Mouse (Mus musculus) layer of hippocampus, adult 9-10 months (tissue): ENCODE measurements around the gene Pomp.

ENCODE experiments used
- DNase-seq: peaks from one replicate; pipeline ENCODE4 v3.0.0; 2022; ENCODE audit warnings: low spot score

The Pomp gene

DNA sequence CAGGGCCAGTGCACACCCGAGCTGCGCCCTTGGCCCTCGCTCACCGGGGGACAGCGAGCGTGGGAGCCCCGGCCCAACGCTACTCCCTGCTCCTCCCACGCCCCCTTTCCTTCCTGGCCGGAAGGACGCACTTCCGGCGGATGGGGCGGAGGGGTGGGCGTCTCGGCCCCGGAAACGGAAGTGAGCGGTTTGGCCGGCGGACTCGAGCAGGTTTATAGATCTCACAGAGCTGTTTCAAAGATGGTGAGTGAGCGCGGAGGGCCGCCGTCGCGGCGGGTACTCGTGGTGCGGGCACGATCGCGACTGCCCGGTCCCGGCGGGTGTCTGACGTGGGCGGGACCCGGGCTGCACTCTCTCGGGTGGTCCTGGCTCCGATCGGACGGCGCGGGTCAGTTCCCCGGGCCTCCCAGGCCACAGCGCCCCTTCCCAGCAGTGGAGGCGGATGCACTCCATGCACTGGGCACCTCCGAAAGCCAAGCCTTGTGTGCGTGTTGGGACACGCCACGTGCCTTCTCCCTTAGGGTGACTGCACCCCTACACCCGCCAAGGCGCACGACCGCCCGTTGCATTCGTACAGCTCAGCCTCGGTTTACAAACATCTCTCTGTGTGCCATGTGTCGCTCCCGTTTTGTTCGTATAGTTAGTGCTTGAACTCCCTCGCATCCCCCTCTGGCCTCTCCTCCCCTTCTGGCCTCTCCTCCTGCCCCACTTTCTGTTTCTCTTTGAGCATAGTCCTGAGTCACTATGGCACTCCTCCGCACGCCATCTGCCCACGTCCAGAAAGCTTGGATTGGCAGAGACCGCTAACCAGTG lies at the start of gene Pomp:
Gene Pomp (plus strand): TSS at position 13 of the 813 bp plus-strand sequence.
- peak; percentile 65 for DNase-seq

DNA sequence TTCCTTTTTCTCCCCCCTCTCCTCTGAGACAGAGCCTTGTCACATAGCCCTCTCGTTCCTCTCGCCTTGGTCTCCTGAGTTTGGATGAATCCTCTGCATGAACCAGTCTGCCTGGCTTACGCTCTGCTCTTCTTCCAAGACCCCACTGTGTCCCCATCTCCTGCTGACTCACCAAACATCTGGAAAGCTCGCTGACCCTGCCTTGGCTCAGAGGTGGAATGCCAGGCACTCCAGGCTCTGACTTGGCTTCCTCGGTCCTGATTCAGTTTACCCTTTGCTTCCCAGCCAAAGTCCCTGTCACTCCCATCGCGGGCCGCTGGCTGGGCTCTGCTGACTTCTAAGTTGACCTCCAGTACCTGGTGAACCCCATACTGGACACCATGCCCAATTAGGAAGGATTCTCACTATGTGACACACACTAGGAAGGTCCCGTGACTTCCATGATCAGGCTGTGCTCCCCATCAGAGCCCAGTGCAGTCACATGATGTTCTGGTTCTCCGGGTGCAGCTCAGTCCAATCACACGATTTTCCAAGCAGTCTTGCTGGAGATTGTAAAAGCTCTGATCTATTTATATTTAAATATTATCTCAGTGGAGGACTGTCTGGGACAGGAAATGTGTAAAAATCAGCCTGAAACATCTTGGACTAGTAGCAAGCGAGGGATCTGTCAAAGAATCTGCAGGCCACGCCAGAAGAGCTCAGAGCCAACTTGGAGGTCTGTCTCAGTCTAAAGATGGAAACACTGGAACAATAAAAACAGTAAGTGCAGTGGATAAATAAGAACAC lies 47.8 kb upstream of the Pomp start:
- DNase-seq = no peak

DNA sequence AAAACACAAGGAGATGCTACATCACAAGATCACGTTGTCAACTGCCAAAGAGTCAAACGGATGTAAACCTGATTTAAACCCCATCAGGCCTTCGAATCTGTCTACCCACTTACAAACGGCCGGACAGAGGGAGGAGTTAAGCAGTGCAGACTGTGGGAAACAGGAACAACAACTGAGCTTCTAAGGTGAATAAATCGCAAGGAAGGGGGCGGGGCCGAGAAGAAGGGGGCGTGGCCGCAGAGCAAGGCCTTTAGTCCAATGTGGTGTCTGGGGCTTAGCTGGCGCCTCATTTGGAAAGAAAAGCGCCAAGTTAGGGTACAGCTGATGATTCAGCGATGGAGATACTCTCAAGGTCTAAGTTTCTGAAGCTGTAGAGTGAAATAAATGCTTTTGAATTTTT lies 45.3 kb upstream of the Pomp start:
- DNase-seq = no peak

DNA sequence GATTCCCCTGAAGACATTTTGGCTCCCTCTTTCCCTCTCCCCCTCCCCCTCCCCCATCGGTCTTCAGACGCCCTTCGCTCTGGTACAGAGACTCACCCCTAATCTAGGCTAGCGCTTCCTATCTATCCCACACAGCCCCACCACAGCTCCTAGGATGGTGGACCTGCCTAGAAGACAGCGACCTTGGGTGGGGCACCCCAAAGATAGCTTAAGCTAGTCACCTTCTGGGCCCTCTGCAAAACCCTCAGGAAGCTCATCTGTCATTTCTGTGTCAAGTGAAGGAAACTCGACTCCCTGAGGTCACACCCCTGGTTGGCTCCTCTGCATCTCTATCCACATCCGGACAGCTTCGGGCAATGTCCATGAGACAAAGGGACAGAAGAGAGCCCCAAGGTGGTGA lies 44.7 kb upstream of the Pomp start:
- DNase-seq = no peak

DNA sequence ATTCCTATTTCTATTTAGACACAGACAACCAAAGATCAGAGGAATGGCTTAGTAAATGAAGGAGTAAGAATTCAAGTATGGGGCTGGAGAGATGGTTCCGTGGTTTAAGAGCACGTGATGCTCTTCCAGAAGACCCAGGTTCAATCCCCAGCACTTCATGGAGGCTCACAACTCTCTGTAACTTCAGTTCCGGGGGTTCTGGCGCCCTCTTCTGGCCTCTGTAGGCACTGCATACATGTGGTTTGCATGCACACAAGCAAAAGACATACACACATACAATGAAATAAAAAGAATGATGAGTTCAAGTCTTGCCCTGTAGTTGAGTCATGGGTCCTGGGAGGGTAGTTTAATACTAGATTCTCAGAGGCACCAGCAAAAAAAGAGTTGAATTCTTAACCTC lies 43.8 kb upstream of the Pomp start:
- no peak for DNase-seq

DNA sequence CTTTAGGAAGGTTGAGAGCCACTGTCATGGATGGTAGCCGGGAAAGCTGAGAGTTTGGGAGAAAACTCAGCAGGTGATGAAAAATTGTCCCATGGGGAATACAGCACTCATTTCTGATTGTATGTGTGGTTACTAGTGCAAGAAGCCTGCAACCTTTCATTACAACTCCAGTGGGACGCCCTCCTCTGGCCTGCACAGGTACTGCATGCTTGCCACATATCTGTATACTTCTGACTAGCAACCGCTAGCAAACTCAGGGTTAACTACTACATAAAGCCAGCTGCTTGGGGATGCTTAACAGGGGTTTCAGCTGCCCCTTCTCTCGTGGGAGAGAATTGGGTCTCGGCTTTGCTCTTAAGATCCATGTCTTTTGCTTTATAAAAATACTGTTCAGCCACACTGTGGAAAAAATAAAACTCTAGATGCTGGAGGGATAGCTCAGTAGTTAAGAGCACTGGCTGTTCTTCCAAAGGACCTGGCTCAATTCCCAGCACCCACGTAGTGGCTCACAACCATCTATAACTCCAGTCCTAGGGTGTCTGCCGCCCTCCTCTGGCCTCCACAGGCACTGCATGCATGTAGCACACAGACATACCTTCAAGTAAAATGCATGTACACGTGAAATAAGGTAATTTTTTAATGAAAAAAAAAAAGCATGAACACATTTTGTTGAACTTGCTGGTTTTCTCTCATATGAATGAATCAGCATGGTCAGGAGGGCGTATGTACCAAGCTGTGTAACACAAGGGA lies 42.3 kb upstream of the Pomp start:
- DNase-seq = no peak

DNA sequence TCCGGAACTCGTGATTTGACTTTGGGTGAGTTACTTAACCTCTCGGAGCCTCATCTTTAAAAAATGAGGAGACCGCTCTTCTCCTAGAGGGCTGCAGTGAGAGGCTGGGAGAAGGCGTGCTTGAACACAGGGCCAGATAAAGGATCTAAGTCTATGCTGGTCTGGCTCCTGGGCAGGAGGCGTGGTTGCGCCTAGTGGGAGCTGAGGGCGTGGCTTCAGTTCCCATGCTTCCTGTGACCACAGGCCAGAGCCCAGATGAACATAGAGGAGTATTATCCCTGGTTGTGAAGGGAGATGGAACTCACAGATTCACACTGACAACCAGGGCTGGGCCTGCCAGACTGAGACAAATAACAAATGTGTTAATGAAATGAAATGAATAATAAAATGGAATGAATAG lies 41.4 kb upstream of the Pomp start:
- no peak for DNase-seq

DNA sequence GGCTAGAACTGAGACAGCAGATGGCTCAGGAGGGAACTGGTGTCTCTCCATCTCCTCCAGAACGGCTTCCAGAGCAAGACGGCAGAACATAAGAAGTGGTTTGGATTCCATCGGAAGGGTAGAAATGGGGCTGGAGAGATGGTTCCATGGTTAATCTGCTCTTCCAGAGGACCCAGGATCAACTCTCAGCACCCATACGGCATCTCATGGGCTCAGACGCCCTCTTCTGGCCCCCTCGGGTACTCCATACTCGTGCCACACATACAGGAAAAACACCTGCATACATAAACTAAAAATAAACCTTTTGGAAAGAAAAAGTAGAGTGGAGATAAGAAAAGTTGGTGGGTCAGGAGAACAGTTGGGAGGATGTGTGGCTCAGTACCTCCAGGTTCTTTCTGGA lies 40.4 kb upstream of the Pomp start:
- DNase-seq = no peak

DNA sequence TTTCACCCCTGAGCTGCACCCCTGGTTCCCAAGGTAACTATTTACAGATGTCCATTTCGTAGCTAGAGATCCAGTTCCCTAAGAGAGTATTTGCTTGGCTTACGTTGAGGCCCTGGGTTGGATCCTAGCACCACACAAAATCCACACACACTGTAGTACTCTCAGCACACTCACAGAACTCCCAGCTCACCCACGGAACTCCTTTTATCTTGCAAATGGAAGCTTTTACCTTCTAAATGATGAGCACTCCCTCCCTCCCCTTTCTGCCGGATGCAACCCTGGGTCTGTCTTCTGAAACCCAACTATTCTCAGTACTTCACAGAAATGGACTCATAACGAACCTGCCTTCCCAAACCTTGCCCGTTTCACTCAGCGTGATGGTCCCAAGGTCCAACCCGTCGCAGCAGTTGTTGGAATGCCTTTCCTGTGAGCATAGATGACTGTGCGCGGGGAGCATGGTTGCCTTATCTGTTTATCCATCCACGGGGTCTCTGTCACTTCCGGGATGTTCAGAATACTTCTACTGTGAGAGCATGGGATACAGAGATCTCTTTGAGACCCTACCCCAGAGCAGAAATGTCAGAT lies 36.1 kb upstream of the Pomp start:
- DNase-seq = no peak

DNA sequence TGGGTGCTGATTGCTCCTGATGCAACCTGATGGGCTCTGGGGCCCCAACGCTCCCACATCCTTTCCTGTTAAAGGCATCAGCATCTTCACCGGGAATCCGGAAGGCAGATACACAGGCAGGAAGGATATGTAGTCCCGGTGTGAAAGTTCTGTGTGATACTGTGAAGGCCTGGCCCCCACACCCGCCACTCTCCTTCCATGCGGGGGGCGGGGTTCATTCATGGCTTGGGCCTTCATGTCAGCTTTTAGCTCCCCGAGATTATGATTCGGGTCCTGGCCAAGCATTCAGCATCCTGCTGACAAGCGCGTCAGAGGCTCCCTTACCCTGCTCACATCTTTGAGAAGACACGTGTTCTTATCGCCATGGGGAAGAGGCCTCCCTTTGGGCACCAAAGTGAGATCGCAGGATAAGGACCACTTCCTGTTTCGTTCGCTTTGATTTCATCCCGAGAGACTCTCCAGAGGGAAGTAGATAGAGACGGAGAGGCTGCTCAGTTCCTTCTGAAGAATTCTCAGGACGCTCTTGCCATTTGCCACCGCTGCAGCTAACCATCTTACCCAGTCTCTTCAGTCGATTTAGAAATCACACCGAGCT lies 34.8 kb upstream of the Pomp start:
- no peak for DNase-seq

DNA sequence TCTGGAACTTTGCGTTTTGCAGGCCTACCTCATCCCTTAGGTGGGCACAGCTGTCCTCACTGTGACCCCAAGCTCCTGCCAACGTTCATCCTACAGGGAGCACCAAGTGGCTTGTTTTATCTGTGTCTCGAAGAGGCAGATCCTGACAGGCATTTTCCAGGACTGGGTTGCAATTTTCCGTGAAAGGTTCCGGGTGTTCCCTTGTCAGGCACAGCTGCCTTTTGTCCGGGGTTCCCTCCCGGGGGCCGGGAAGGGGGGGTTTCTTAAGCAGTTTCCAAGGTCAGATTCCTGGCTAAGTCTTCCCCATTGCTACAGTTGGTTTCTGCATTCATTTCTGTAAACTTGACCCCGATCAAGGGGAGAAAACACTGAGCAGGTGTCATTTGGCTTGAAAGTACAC lies 34.2 kb upstream of the Pomp start:
- DNase-seq = no peak

DNA sequence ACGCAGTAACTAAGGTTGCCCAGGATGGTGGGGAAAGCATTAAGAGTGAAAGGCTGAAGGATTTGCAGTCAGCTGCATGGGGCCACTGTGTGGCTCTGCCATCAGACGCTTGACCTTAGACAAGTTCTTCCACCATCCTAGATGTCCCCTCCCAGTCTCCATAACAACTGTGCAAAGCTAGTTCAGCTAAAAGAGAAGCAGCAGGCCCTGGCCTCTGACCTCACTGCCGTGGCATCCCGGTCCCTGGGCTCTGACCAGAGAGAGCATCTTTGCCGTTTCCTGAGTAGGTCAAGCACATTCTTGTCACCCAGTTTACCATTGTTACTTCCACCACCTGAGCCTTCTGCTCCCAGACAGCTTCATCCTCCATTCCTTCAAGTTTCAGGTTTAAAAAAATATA lies 33.7 kb upstream of the Pomp start:
- DNase-seq = no peak

DNA sequence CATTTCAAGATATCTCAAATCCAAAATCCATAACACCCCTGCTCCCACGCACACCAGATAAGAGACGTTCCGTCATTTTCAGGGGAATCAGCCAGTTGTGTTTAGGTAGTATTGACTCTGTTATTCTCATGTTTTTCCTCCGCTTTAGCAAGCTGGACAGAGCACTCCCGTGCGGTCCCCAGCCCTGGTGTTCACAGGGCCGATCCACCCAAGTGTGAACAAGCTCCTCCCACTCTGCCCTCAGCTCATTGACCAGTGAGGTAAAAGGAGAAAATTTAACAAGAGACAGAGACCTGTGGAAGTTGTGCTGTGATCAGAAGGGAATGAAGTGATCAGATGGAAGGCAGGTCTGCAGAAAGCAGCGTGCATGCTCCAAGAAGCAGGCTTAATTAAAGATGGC lies 31.4 kb upstream of the Pomp start:
- DNase-seq = no peak

DNA sequence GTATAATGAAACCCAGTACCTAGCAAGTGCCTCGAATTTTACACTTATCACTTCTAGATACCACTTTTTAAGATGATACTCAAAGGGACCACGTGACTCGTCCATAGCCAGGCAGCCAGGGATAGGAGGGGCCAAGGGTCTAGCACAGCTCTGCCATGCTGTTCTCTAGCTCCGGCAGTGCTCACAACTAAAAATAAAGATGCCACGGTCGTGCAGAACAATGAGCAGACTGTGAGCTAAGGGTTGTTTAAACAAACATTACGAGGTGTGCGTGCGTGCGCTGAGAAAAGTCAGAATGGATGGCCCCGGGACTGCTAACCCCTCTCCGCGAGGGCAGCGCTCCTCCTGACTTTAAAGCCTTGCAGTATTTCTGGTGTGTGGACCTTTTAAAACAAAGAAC lies 27.4 kb upstream of the Pomp start:
- no peak for DNase-seq

DNA sequence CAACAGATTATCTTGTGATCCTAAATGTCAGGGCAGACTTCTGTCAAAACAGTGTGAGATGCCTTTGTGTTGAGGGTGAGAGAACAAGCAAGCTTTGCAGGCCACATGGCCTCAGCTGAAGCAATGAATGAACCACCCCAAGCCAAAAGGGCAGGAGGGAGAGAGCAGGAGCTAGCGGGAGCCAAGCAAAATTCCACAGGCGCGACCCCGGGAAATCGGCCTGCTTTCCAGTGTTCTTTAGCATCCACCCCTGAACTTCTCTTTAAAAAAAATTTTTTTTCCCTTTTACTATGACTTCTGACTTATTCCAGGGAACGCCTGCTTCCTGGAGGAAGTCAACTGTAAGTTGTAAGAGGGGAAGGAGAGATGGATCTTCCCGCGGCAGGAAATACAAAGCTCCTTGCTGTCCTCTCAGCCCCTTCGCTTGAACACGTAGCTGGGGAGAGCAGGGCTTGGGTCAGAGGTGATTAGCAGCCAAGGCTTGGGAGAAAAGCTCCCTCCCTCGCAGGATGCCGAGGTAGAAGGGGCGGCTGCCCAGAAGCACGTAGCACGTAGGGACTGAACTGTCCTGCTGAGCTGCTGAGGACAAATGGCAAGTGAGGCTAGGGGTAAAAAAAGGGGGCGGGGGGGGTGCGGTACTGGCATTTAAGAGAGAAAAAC lies 25.3 kb upstream of the Pomp start:
- no peak for DNase-seq

DNA sequence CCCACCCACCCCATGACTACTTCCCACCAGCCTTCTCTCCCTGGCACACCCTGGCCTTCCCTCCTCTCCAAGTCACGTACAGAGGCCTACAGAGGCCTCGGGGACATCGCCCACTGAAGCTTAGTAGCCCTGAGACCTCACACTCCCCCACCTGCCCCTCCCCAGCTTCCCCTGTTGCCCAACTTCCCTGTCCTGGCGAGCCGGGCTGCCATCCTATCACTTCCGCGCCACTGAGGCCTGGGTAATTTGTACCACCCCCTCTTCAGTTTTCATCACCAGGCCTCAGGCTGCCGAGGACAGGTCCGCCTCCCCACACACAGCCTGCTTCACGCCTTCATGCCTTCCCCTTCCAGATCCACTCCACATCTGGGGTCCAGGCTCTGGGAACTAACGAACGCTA lies 20.8 kb upstream of the Pomp start:
- no peak for DNase-seq

DNA sequence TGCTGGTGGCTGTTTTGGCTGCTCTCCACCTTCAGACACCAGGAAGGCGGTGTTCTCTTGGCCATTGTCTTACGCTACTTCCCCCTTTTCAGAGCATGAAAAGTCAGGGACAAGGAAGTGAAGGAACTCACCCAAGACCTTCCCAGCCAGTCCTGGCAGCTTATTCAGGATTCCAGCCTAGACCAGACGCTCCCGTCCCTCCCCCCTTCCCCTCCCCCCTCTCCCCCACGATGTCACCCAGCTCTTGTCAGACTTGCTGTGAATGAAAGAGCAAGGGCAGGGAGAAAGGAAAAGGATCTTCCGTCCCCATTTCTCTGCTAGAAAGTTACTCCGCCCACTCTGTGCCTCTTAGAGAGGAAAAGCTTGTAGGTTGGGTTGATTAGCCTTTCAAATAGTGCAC lies 16.9 kb upstream of the Pomp start:
- DNase-seq = no peak

DNA sequence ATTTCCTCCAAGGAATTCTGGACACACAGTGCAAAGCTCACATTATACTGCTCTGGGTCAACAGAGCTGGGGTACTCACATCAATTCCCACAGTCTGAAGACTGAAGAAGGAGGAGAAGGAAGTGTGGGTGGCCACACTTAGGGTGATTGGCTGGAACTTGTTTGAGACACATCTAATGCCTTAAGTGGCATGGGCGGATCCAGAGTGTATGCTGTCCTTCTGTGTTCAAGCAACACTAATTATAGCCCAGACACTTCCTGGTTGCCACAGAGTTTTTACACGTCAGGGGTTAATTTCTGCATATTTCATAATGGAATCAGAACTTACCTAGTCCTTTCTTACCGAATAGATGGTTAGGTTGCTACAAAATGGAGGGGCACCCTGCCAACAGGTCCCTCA lies 14.9 kb upstream of the Pomp start:
- no peak for DNase-seq

DNA sequence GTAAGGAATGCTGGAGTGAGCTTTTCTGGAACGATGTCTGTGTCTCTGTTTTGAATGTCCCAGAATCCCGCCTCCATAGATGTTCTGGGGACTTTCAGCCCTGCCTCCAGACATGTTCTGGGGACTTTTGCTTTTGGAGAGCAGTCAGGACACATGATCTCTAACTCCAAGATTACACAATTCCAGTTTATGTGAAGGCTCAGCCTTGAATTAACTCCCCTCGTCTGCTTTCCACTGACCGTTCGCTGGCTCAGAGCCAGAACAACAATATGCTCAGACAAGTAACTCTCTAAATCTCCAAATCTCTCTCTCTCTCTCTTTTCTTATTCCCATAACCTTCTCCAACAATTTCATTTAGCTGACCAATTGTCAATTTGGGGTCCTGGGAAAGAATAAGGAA lies 12.9 kb upstream of the Pomp start:
- no peak for DNase-seq

DNA sequence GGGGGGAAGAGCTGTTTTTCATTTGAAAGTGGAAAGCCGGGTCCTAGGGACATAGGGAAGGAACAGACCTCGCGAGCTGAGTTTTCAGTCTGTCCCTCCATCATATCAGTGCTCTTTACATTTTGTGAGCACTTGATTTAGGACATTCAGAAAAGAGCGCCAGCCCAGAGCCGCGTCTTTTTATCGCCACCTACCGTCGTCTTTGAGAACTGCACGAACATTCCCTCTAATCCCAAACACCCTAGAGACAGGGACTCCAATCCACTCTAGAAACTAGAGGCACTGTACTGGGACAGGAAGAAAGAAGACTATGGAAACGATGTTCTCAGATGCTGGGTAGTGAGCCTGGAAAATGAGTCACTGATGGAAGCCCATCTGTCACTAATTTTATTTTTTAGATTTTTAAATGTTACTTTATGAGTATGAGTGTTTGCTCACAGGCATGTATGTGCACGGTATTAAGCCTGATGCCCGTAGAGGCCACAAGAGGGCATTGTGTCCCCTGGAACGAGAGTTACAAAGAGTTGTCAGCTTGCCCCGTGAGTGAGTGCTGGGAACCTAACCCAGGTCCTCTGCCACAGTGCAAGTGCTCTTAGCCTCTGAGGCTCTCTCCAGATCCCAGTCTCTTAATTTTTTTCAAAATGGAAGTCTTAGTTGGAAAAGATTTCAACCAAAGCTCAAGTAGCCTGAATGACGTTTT lies 11.9 kb upstream of the Pomp start:
- no peak for DNase-seq

DNA sequence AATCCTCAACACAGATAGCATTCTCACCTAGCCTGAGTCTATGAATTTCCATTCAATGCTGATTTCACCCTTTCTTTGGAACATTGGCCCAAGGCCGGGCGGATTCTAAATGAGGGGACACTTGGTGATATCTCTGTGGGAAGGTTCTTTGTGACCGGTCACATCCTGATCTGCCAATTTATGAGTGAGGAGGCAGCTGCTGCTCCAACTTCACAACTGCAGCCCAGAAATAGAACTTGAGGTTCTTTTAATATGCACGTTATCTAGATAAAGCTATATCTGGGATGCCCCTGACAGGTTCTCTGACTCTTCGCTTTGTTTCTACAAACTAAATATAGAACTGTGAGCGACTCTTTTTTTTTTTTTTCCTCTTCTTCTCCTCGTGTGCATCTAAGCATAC lies 10.1 kb upstream of the Pomp start:
- DNase-seq = no peak
